Mouse (Mus musculus): ENCODE data around the gene Card10. TPM values are rescaled to one million over a fixed set of nuclear protein-coding genes. Genes with fewer than 3 reads are reported as not detected.
A peak's percentile ranks its signal among the peaks of the same experiment; 100 is the strongest.

The Card10 gene
- polyA plus RNA-seq, 1 experiment from 2014 or later = 2.5 TPM

DNA sequence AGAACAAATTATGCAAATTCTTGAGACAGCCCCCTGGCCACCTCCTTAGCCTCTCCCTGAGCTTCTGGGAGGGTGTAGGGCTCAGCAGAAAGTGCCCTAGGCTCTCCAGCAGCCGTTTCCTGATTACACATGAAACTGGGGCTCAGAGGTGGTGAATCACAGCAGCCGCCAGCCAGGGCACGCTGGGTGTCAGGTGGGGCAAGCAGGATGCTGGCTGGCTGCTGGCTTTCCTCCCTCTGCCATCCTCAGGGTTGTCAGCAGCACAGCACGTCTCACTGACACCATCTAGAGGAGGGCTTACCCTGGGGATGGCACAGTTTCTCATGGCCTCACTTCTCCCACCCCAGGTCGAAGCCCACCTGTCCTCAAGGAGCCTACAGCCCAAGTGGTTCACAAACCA lies 25.5 kb upstream of the Card10 start:
- 20% methylated on average over 5 of the region's 5 CpGs for WGBS
- no peak overlapping the region for H3K27ac ChIP-seq
- H3K9me3 ChIP-seq (ENCODE audit: control insufficient read depth, low read length) = no peaks in the 10 kb centered on the region
- H3K4me2 ChIP-seq (replicated peaks) = no peak overlapping the region
- DNase-seq (ENCODE audit: low spot score) (no peak), ATAC-seq (ENCODE audit: low FRiP score) (no peak)
- no peak overlapping the region for H3K9ac ChIP-seq
- H3K4me1 ChIP-seq (replicated peaks; ENCODE audit: control insufficient read depth, insufficient read depth, low read length) = peaks cover 4% of the 10 kb centered on the region; the same call in 1 of the 2 replicates
- no peak overlapping the region for H3K4me3 ChIP-seq (replicated peaks; ENCODE audit: low read length)
- no peaks in the 10 kb centered on the region for H3K36me3 ChIP-seq (replicated peaks; ENCODE audit: control insufficient read depth, insufficient read depth)
- H3K27me3 ChIP-seq (ENCODE audit: control insufficient read depth, insufficient read depth, low read length) = peaks cover 8% of the 10 kb centered on the region; the same call in 1 of the 2 replicates

DNA sequence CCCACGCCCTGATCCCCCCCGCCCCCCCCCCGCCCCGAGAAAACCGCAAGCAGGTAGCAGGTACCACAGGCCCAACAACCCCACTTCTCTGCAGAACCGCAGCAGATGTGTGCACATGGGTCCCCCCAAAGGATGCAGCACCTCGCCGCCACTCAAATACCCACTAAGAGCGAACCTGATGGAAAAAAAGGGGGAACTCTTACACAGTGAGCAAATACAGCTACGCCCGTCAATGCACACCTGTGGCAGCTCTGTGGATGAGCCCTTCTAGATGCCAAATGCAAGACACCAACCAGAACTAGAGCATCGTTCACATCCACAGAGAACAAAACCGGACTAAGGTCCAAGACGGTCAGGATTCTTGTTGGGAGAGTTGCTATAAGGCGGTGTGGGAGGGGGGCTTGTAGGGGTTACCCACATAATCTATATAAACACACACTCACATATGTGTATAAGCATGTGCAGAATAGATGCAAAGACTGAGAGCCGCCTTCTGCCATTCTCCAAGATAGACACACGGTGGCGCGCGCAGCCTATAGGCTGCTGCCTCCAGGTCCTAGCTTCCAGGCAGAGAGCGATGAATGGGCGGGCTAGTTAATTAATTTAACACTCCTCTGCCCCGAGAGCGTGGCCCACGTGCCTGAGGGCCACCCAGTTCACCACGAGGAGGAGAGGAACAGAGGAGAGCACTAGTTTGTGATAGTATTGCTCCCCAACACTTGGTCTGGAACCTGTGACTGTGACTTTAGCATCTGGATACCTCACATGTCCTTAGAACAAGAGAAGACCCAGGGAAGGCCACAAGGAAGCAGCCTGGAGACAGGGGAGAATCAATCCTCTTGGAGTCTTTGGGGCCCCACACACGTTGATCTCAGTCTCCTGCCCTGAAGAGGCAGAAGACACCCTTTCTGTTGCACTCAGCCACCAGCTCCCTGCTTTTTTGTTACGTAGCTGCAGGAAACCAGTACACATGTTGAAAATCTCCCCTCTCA lies 23.7 kb upstream of the Card10 start:
- WGBS = 22% methylated on average over 28 of the region's 28 CpGs
- peaks cover 8% of the 10 kb centered on the region; the same call in 1 of the 2 replicates for H3K27me3 ChIP-seq (ENCODE audit: control insufficient read depth, insufficient read depth, low read length)
- no peak overlapping the region for H3K4me2 ChIP-seq (replicated peaks)
- no peak overlapping the region for H3K9ac ChIP-seq
- no peaks in the 10 kb centered on the region for H3K36me3 ChIP-seq (replicated peaks; ENCODE audit: control insufficient read depth, insufficient read depth)
- H3K9me3 ChIP-seq (ENCODE audit: control insufficient read depth, low read length) = no peaks in the 10 kb centered on the region
- no peak; the same call in 1 of the 2 replicates for ATAC-seq (ENCODE audit: low FRiP score)
- H3K27ac ChIP-seq = no peak overlapping the region
- no peak overlapping the region for H3K4me3 ChIP-seq (replicated peaks; ENCODE audit: low read length)
- no peaks in the 10 kb centered on the region for H3K4me1 ChIP-seq (replicated peaks; ENCODE audit: control insufficient read depth, insufficient read depth, low read length)
- DNase-seq (ENCODE audit: low spot score) = peak; percentile 79

DNA sequence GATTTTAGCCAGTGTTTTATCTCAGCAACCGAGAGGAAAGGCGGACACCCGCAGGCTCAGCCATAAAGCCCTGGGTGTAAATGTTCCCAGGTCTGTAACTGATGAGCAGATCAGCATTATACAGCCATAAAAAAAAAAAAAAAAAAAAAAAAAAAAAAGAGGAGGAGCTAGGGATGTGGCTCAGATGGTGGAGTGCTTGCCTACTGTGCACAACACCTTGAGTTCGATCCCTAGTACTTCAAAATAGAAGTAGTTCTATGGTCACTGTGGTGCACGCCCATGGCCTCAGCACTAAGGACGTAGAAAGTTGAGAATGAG lies 13.2 kb upstream of the Card10 start:
- Histone ChIP-seq H3K36me3 (replicated peaks; ENCODE audit: control insufficient read depth, insufficient read depth) (no peaks in the 10 kb centered on the region), H3K4me3 (replicated peaks; ENCODE audit: low read length) (no peak overlapping the region), H3K4me2 (replicated peaks) (no peak overlapping the region), H3K4me1 (replicated peaks; ENCODE audit: control insufficient read depth, insufficient read depth, low read length) (no peaks in the 10 kb centered on the region), H3K9ac (no peak overlapping the region), H3K27ac (no peak overlapping the region), H3K9me3 (ENCODE audit: control insufficient read depth, low read length) (no peaks in the 10 kb centered on the region), H3K27me3 (ENCODE audit: control insufficient read depth, insufficient read depth, low read length) (no peaks in the 10 kb centered on the region)
- WGBS = 74% methylated on average over 6 of the region's 6 CpGs
- no peak for ATAC-seq (ENCODE audit: low FRiP score)
- no peak for DNase-seq (ENCODE audit: low spot score)

DNA sequence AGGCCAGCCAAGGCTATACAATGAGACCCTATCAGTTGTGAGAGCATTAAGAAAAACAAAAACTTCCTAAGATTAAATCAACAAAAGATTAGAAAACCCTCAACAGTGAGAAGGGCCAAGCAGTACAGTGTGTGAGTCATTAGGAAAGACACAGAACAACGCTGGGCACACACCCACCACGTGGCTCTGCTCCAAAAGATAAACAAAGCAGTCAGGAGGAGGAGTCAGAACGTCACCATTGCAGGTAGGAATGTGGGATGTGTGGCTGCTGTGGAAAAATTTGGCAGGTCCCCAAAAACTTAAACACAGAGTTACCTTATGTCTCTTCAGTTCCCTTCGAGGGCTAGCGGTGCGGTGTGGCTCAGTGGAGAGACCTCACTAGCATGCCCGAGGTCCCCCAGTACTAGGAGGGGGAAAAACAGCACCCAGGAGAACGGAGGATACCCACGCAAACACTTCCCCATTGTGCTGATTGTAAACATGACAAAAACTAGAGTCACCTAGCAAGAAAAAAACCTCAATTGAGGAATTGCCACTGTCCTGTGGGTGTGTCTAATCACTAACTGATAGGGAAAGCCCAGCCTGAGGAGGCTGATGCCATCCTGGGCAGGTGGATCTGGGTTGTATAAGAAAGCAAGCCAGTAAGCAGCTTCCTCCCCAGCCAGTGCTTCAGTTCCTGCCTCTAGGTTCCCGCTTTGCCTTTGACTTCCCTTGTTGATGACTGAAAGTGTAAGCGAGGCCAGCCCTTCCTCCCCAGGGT lies 12.7 kb upstream of the Card10 start:
- no peak overlapping the region for H3K9ac ChIP-seq
- H3K4me1 ChIP-seq (replicated peaks; ENCODE audit: control insufficient read depth, insufficient read depth, low read length) = no peaks in the 10 kb centered on the region
- no peak overlapping the region for H3K4me2 ChIP-seq (replicated peaks)
- no peak for DNase-seq (ENCODE audit: low spot score)
- no peak for ATAC-seq (ENCODE audit: low FRiP score)
- no peaks in the 10 kb centered on the region for H3K36me3 ChIP-seq (replicated peaks; ENCODE audit: control insufficient read depth, insufficient read depth)
- no peaks in the 10 kb centered on the region for H3K27me3 ChIP-seq (ENCODE audit: control insufficient read depth, insufficient read depth, low read length)
- no peaks in the 10 kb centered on the region for H3K9me3 ChIP-seq (ENCODE audit: control insufficient read depth, low read length)
- WGBS = 55% methylated on average over 11 of the region's 11 CpGs
- no peak overlapping the region for H3K4me3 ChIP-seq (replicated peaks; ENCODE audit: low read length)
- H3K27ac ChIP-seq = no peak overlapping the region

DNA sequence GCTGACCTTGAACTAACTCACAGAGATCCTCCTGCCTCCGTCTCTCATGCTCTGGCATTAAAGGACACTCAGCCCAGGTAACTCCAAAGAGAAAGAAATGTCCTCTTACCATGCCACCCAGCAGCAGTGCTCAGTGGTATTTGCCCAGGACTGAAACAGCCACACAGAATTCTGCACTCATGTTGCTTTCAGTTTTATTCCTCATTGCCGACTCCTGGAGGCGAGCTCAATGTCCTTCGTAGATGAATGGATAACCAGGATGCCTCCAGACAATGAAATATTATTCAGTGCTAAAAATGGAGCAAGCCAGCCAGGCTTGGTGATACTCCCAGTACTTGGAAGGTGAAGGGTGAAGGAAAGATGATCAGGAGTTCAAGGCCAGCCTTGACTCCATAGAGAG lies 10.8 kb upstream of the Card10 start:
- ATAC-seq (ENCODE audit: low FRiP score) (no peak), DNase-seq (ENCODE audit: low spot score) (no peak)
- no peak overlapping the region for H3K27ac ChIP-seq
- no peak overlapping the region for H3K4me3 ChIP-seq (replicated peaks; ENCODE audit: low read length)
- no peaks in the 10 kb centered on the region for H3K27me3 ChIP-seq (ENCODE audit: control insufficient read depth, insufficient read depth, low read length)
- H3K4me1 ChIP-seq (replicated peaks; ENCODE audit: control insufficient read depth, insufficient read depth, low read length) = no peaks in the 10 kb centered on the region
- no peak overlapping the region for H3K9ac ChIP-seq
- H3K9me3 ChIP-seq (ENCODE audit: control insufficient read depth, low read length) = no peaks in the 10 kb centered on the region
- H3K36me3 ChIP-seq (replicated peaks; ENCODE audit: control insufficient read depth, insufficient read depth) = no peaks in the 10 kb centered on the region
- H3K4me2 ChIP-seq (replicated peaks) = no peak overlapping the region
- 95% methylated on average over 4 of the region's 4 CpGs for WGBS

DNA sequence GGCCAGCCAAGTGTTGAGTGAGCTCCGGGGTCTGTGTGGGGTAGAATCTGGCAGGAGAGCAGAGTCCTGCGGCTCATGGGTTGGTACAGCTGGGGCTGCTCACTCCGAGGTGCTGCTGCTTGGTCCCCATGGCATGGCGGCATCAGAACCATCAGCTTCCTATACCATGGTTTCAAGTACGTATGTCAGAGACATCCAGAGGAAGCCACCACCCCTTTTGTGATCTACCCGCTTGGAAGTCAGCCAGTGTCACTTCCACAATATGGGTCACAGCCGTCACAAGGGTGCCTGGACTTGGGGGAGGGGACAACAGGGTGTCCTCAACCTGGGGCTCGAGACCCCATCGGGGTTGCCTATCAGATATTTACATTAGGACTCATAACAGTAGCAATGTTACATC lies 7.3 kb upstream of the Card10 start:
- no peak overlapping the region for H3K9ac ChIP-seq
- H3K36me3 ChIP-seq (replicated peaks; ENCODE audit: control insufficient read depth, insufficient read depth) = no peaks in the 10 kb centered on the region
- no peak for ATAC-seq (ENCODE audit: low FRiP score)
- no peaks in the 10 kb centered on the region for H3K9me3 ChIP-seq (ENCODE audit: control insufficient read depth, low read length)
- WGBS = 69% methylated on average over 9 of the region's 9 CpGs
- H3K27ac ChIP-seq = no peak overlapping the region
- H3K27me3 ChIP-seq (ENCODE audit: control insufficient read depth, insufficient read depth, low read length) = 0 out of 2 replicates have a peak, but pooled peaks cover 5% of the 10 kb centered on the region
- H3K4me1 ChIP-seq (replicated peaks; ENCODE audit: control insufficient read depth, insufficient read depth, low read length) = no peaks in the 10 kb centered on the region
- DNase-seq (ENCODE audit: low spot score) = no peak
- no peak overlapping the region for H3K4me3 ChIP-seq (replicated peaks; ENCODE audit: low read length)
- H3K4me2 ChIP-seq (replicated peaks) = no peak overlapping the region

DNA sequence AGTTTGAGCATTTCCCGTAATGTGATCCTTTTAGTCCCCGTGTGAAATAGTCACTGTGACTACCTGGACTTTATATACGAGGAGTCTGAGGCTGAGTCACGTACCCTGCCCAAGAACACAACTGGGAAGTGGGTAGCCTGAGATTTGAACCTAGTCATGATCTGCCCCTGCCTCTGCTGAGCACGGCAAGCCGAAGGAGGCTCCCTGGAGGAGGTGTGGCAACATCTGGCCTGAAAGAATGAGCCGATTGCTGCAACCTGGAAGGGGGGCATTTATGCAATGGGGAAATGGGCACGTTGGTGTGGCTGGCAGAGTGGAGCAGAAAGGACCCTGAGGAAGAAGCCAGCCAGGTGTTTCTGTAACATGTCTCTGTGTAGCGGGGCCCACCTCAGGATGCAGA lies 6.9 kb upstream of the Card10 start:
- Histone ChIP-seq H3K4me1 (replicated peaks; ENCODE audit: control insufficient read depth, insufficient read depth, low read length) (no peaks in the 10 kb centered on the region), H3K4me3 (replicated peaks; ENCODE audit: low read length) (no peak overlapping the region), H3K9me3 (ENCODE audit: control insufficient read depth, low read length) (no peaks in the 10 kb centered on the region), H3K27ac (no peak overlapping the region), H3K9ac (no peak overlapping the region), H3K4me2 (replicated peaks) (no peak overlapping the region), H3K27me3 (ENCODE audit: control insufficient read depth, insufficient read depth, low read length) (0 out of 2 replicates have a peak, but pooled peaks cover 5% of the 10 kb centered on the region), H3K36me3 (replicated peaks; ENCODE audit: control insufficient read depth, insufficient read depth) (no peaks in the 10 kb centered on the region)
- WGBS = 70% methylated on average over 9 of the region's 9 CpGs
- DNase-seq (ENCODE audit: low spot score) (no peak), ATAC-seq (ENCODE audit: low FRiP score) (no peak)

DNA sequence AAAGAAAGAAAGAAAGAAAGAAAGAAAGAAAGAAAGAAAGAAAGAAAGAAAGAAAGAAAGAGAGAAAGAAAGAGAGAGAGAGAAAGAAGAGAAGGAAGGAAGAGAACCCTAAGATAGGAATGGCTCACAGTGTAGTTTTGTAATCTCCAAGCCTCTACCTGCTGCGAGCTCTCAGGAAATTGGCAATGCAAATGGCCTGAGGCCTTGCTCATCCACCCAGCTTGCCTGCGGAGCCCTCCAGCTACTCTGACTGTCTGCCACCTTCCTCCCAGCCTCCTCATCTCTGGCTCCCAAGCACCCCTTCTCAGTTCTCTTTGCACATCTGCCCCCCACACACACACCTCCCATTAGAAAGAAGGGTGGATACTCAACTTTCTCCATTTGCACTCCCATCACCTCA lies 6.1 kb upstream of the Card10 start:
- Histone ChIP-seq H3K4me3 (replicated peaks; ENCODE audit: low read length) (no peak overlapping the region), H3K9ac (no peak overlapping the region), H3K27me3 (ENCODE audit: control insufficient read depth, insufficient read depth, low read length) (peaks cover 6% of the 10 kb centered on the region; the same call in 1 of the 2 replicates), H3K4me1 (replicated peaks; ENCODE audit: control insufficient read depth, insufficient read depth, low read length) (no peaks in the 10 kb centered on the region), H3K27ac (no peak overlapping the region), H3K36me3 (replicated peaks; ENCODE audit: control insufficient read depth, insufficient read depth) (no peaks in the 10 kb centered on the region), H3K9me3 (ENCODE audit: control insufficient read depth, low read length) (no peaks in the 10 kb centered on the region), H3K4me2 (replicated peaks) (no peak overlapping the region)
- DNase-seq (ENCODE audit: low spot score) = no peak
- WGBS = 84% methylated on average over 2 of the region's 2 CpGs
- ATAC-seq (ENCODE audit: low FRiP score) = no peak

DNA sequence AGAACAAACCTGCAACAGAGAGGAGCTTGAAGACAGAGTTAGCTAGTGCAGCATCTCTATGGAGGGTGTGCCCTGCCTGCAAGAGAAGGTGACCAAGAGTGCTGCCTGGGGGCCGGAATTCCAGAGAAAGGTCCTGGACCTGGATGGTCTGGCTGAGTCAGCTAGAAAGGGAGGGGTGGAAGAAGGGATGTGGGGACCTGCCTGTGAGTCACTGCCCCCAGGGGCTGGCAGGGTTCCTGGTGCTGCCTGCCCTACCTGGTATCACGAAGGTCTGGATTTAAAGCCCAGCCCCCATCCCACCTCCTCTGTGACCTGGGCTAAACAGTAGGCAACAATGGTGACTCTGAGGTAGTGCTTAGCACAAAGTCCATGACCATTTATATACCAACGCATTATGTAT lies 4.3 kb upstream of the Card10 start:
- no peak for ATAC-seq (ENCODE audit: low FRiP score)
- peaks cover 25% of the 10 kb centered on the region for H3K27me3 ChIP-seq (ENCODE audit: control insufficient read depth, insufficient read depth, low read length)
- WGBS = 90% methylated on average over 3 of the region's 3 CpGs
- peaks cover 8% of the 10 kb centered on the region; the same call in 1 of the 2 replicates for H3K4me1 ChIP-seq (replicated peaks; ENCODE audit: control insufficient read depth, insufficient read depth, low read length)
- H3K4me3 ChIP-seq (replicated peaks; ENCODE audit: low read length) = no peak overlapping the region
- no peaks in the 10 kb centered on the region for H3K9me3 ChIP-seq (ENCODE audit: control insufficient read depth, low read length)
- no peak for DNase-seq (ENCODE audit: low spot score)
- no peak overlapping the region for H3K4me2 ChIP-seq (replicated peaks)
- no peak overlapping the region for H3K9ac ChIP-seq
- no peaks in the 10 kb centered on the region for H3K36me3 ChIP-seq (replicated peaks; ENCODE audit: control insufficient read depth, insufficient read depth)
- H3K27ac ChIP-seq = no peak overlapping the region

Data from hindbrain, embryonic 14.5 days (tissue).